Comparison of ENCODE assay signal across 8 mouse cellular contexts in the genomic region with DNA sequence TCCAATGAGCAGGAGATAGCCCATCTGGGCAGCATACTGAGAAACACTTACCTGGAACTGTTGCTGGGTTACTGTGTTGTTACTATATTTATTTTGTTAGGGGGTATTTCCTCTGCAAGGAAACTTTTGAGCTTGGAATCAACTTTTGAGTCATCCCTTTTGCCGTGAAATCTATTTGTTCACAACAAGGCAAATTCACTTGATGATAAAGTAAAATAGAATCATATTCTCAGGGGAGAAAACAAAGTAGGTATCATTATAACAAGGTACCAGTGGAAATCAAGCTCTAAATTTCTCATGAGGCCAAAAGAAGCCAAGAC. TPM values are rescaled to one million over a fixed set of nuclear protein-coding genes. Genes with fewer than 3 reads are reported as not detected.
DNase-seq lines count a peak whose midpoint lies in the region; ATAC-seq lines count a peak whose summit lies in the region.

No protein-coding gene starts in this region.

- DNase-seq in heart, embryonic 10.5 days (ENCODE audit: low spot score): no peak
- DNase-seq in heart, adult 18-20 months: no peak
- DNase-seq in liver: no peak
- no peak for DNase-seq in hindbrain, embryonic 14.5 days (ENCODE audit: low spot score)
- DNase-seq in right cerebral cortex, adult 18-20 months: no peak

- no peak for ATAC-seq in liver, embryonic 12.5 days
- no peak for ATAC-seq in hindbrain, embryonic 14.5 days (ENCODE audit: low FRiP score)
- ATAC-seq in midbrain, embryonic 15.5 days (replicated peaks): no peak
- ATAC-seq in erythroblast, adult 5-6 weeks (replicated peaks; ENCODE audit: low FRiP score, poor library complexity, severe bottlenecking): no peak

- H3K4me3 ChIP-seq in heart, embryonic 10.5 days: peak overlapping the region; percentile 54
- H3K4me3 ChIP-seq in liver, embryonic 12.5 days: 0 out of 2 replicates have a peak overlapping the region, but pooled peaks have one; percentile 27
- no peak overlapping the region for H3K4me3 ChIP-seq in hindbrain, embryonic 14.5 days (replicated peaks; ENCODE audit: low read length)
- H3K4me3 ChIP-seq in midbrain, embryonic 15.5 days: no peak overlapping the region

- H3K9ac ChIP-seq in liver, embryonic 12.5 days: no peak overlapping the region
- no peak overlapping the region for H3K9ac ChIP-seq in hindbrain, embryonic 14.5 days
- H3K9ac ChIP-seq in midbrain, embryonic 15.5 days: no peak overlapping the region

- peak overlapping the region; percentile 56; the same call in 1 of the 2 replicates for H3K4me2 ChIP-seq in liver, embryonic 12.5 days
- peak overlapping the region; percentile 50; the same call in 1 of the 2 replicates for H3K4me2 ChIP-seq in hindbrain, embryonic 14.5 days (replicated peaks)
- peak overlapping the region; percentile 45 for H3K4me2 ChIP-seq in midbrain, embryonic 15.5 days

- H3K4me1 ChIP-seq in heart, embryonic 10.5 days: peaks cover 8% of the 10 kb centered on the region
- no peaks in the 10 kb centered on the region for H3K4me1 ChIP-seq in liver, embryonic 12.5 days
- peaks cover 24% of the 10 kb centered on the region for H3K4me1 ChIP-seq in hindbrain, embryonic 14.5 days (replicated peaks; ENCODE audit: control insufficient read depth, insufficient read depth, low read length)
- H3K4me1 ChIP-seq in midbrain, embryonic 15.5 days: peaks cover 20% of the 10 kb centered on the region

- no peaks in the 10 kb centered on the region for H3K27me3 ChIP-seq in heart, embryonic 10.5 days (ENCODE audit: insufficient read depth, poor library complexity, severe bottlenecking)
- no peaks in the 10 kb centered on the region for H3K27me3 ChIP-seq in liver, embryonic 12.5 days (replicated peaks)
- no peaks in the 10 kb centered on the region for H3K27me3 ChIP-seq in hindbrain, embryonic 14.5 days (ENCODE audit: control insufficient read depth, insufficient read depth, low read length)
- H3K27me3 ChIP-seq in midbrain, embryonic 15.5 days (replicated peaks): no peaks in the 10 kb centered on the region

- no peaks in the 10 kb centered on the region for H3K9me3 ChIP-seq in heart, embryonic 10.5 days
- no peaks in the 10 kb centered on the region for H3K9me3 ChIP-seq in liver, embryonic 12.5 days (replicated peaks)
- 0 out of 2 replicates have a peak, but pooled peaks cover 4% of the 10 kb centered on the region for H3K9me3 ChIP-seq in hindbrain, embryonic 14.5 days (ENCODE audit: control insufficient read depth, low read length)
- no peaks in the 10 kb centered on the region for H3K9me3 ChIP-seq in midbrain, embryonic 15.5 days

- 63% methylated on average over 1 of the region's 1 CpGs for WGBS in heart, embryonic 10.5 days
- WGBS in liver, embryonic 12.5 days (ENCODE audit: insufficient replicate concordance): 74% methylated on average over 1 of the region's 1 CpGs
- 60% methylated on average over 1 of the region's 1 CpGs for WGBS in hindbrain, embryonic 14.5 days
- WGBS in midbrain, embryonic 15.5 days: 63% methylated on average over 1 of the region's 1 CpGs

- H3K36me3 ChIP-seq in heart, embryonic 10.5 days: no peaks in the 10 kb centered on the region
- no peaks in the 10 kb centered on the region for H3K36me3 ChIP-seq in liver, embryonic 12.5 days
- H3K36me3 ChIP-seq in hindbrain, embryonic 14.5 days (replicated peaks; ENCODE audit: control insufficient read depth, insufficient read depth): no peaks in the 10 kb centered on the region
- H3K36me3 ChIP-seq in midbrain, embryonic 15.5 days (replicated peaks): no peaks in the 10 kb centered on the region

- H3K27ac ChIP-seq in heart, embryonic 10.5 days: no peak overlapping the region
- H3K27ac ChIP-seq in liver, embryonic 12.5 days: no peak overlapping the region
- peak overlapping the region; percentile 27; the same call in 1 of the 2 replicates for H3K27ac ChIP-seq in hindbrain, embryonic 14.5 days
- H3K27ac ChIP-seq in midbrain, embryonic 15.5 days: no peak overlapping the region

RNA-seq across cellular contexts. Expression of a gene that starts 32.3 kb away (rescaled TPM):
- polyA plus RNA-seq in heart, embryonic 10.5 days (2016; fragmentation: Nextera tagmentation; extraction: Ambion mirVana): 8.1 and 10.5 TPM in 2 replicates
- total RNA-seq in heart, adult 18-20 months (2021): 1 to 10 TPM; 3.1 to 3.3 TPM
- polyA plus RNA-seq in liver, embryonic 12.5 days (2016; fragmentation: Nextera tagmentation; extraction: Ambion mirVana): 7.9 and 8.2 TPM in 2 replicates
- polyA plus RNA-seq in hindbrain, embryonic 14.5 days (2014; fragmentation: Nextera tagmentation; extraction: Ambion mirVana): 11.7 and 12.2 TPM in 2 replicates
- polyA plus RNA-seq in midbrain, embryonic 15.5 days (2015; fragmentation: Nextera tagmentation; extraction: Ambion mirVana): 10.1 and 10.5 TPM in 2 replicates
- 0.21 and 2.3 TPM in 2 replicates for total RNA-seq in erythroblast, adult 5-6 weeks (2015; ENCODE audit: low replicate concordance)
- total RNA-seq in erythroblast, adult 5-6 weeks (2017; ENCODE audit: low replicate concordance): 1.0 and 2.4 TPM in 2 replicates

Comparison
In these comparisons a context has a peak if more than half of its experiments do, and no peak if none do; other contexts are left out.
1. H3K4me3 ChIP-seq: peak in heart, embryonic 10.5 days (single experiment) and liver, embryonic 12.5 days (single experiment); none in hindbrain, embryonic 14.5 days (single experiment) and midbrain, embryonic 15.5 days (single experiment).
2. Peak in every context shown above with its lines, with median percentiles within 50 percentile points of each other: H3K4me2 ChIP-seq.